Mouse (Mus musculus) E14TG2a.4 (cell line): ENCODE data around the gene Csf3.

Experiments
- H3K27me3 ChIP-seq: 2 replicates; pipeline ENCODE4 v1.6.1; 2014; ENCODE audit warnings: low read length, control low read depth; ENCODE audit not compliant: insufficient read depth
- H3K36me3 ChIP-seq: 2 replicates; pipeline ENCODE4 v1.6.1; 2014; ENCODE audit warnings: low read length, control low read depth; ENCODE audit not compliant: insufficient read depth
- H3K4me1 ChIP-seq: replicated peaks from 2 replicates; pipeline ENCODE4 v1.6.1; 2014; ENCODE audit warnings: low read depth, low read length, control low read depth
- H3K4me3 ChIP-seq: replicated peaks from 2 replicates; pipeline ENCODE4 v1.5.1; 2014; ENCODE audit warnings: mild to moderate bottlenecking, low read length
- H3K9me3 ChIP-seq: 2 replicates; pipeline ENCODE4 v1.6.1; 2014; ENCODE audit warnings: low read length, control low read depth
- CTCF ChIP-seq: conservative IDR thresholded peaks from 2 replicates; pipeline ENCODE4 v1.5.1; 2014; ENCODE audit warnings: low read length
- NANOG ChIP-seq: IDR thresholded peaks from 2 replicates; pipeline ENCODE4 v1.6.1; 2014; ENCODE audit warnings: borderline replicate concordance, low read length, mixed read lengths
- POU5F1 ChIP-seq: IDR thresholded peaks from 2 replicates; pipeline ENCODE4 v1.6.1; 2014; ENCODE audit warnings: low read length, borderline replicate concordance

Gene Csf3

DNA sequence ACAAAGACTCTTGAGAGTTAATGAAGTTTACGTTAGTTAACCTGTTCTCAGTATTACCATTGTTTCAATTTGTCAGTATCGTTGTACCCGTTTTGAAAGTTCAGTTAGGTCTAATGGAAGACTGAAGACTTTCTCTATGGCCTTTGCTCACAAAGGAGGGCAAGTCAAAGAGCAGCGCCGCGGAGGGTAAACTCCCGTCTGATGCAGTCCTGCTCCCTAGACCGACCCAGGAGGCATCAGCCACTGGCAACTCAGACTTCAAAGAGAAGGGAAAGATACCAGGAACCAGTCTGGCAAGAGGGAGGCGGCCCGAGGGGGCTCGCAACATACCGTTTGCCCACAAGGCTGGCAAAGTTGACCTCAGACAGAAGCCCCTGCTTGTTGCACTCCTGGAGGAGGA is 12.6 kb downstream of the Csf3 start:
- Histone ChIP-seq H3K36me3 (peaks cover 95% of the 10 kb centered on the region), H3K4me3 (no peak overlapping the region), H3K9me3 (no peaks in the 10 kb centered on the region), H3K4me1 (peaks cover 86% of the 10 kb centered on the region), H3K27me3 (no peaks in the 10 kb centered on the region)
- no peak for TF ChIP-seq CTCF
- no peak for TF ChIP-seq NANOG
- TF ChIP-seq POU5F1, result no peak

- Histone ChIP-seq H3K4me3 (no peak overlapping the region), H3K4me1 (peaks cover 83% of the 10 kb centered on the region), H3K36me3 (peaks cover 79% of the 10 kb centered on the region), H3K9me3 (no peaks in the 10 kb centered on the region), H3K27me3 (no peaks in the 10 kb centered on the region)
- TF ChIP-seq POU5F1 (no peak), CTCF (no peak), NANOG (no peak)
Measured at GRCm38 (mm10) chr11:98715946-98716345, 14.9 kb downstream of the Csf3 start.

DNA sequence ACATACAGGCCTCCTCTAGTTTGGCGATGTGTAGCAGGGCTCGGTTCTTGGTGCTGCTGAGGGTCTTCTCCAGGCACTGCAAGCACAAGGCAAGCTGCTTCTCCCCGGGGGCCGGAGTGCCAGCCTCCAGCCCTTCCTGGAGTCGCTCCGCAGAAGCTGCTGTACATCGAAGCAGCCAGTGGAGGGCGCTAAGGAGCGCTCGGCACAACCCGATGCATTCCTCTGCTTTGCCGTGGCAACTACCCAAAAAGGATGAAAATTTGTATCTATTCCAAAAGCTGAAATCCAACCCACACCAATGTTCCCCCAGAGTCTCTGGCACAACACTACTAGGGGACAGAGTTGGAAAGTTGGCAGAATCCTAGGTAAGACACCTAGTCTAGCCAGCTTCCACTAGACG is 16.8 kb downstream of the Csf3 start:
- Histone ChIP-seq H3K9me3 (no peaks in the 10 kb centered on the region), H3K4me3 (no peak overlapping the region), H3K27me3 (no peaks in the 10 kb centered on the region), H3K4me1 (peaks cover 82% of the 10 kb centered on the region), H3K36me3 (peaks cover 77% of the 10 kb centered on the region)
- TF ChIP-seq NANOG (no peak), CTCF (peak; percentile 85)

- peaks cover 62% of the 10 kb centered on the region for H3K4me1 ChIP-seq
- H3K36me3 ChIP-seq, result peaks cover 70% of the 10 kb centered on the region
- H3K27me3 ChIP-seq, result no peaks in the 10 kb centered on the region
- no peak for TF ChIP-seq NANOG
- TF ChIP-seq CTCF, result no peak
- no peak for TF ChIP-seq POU5F1
- H3K9me3 ChIP-seq, result no peaks in the 10 kb centered on the region
- H3K4me3 ChIP-seq, result no peak overlapping the region
Measured at GRCm38 (mm10) chr11:98720756-98721155, 19.7 kb downstream of the Csf3 start.

GRCm38 (mm10) chr11:98721458-98722226 is 20.6 kb downstream of the Csf3 start:
- Histone ChIP-seq H3K27me3 (no peaks in the 10 kb centered on the region), H3K4me1 (peaks cover 58% of the 10 kb centered on the region), H3K9me3 (no peaks in the 10 kb centered on the region), H3K4me3 (no peak overlapping the region), H3K36me3 (peaks cover 70% of the 10 kb centered on the region)
- TF ChIP-seq NANOG, result no peak
- no peak for TF ChIP-seq POU5F1
- peak; percentile 21; the same call in 1 of the 2 replicates for TF ChIP-seq CTCF

DNA sequence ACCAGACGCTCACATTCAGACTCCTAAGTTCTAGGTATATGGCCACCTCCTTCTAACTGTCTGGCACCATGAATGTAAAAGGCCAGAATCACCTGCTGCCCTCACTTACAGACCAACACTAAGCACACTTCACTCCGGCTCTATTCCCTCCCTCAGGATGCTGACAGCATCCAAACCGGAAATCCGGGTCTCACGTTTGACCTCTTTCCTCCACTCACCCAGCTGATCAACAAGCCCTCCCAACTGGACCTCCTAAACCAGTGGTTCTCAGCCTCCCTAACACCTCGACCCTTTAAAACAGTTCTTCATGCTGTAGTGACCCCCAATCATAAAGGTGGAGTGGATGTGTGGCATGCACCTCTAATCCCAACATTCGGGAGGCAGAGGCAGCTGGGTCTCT is 22.0 kb downstream of the Csf3 start:
- Histone ChIP-seq H3K4me1 (peaks cover 57% of the 10 kb centered on the region), H3K27me3 (no peaks in the 10 kb centered on the region), H3K4me3 (no peak overlapping the region), H3K36me3 (peaks cover 70% of the 10 kb centered on the region), H3K9me3 (no peaks in the 10 kb centered on the region)
- TF ChIP-seq NANOG (no peak), POU5F1 (no peak), CTCF (no peak)

DNA sequence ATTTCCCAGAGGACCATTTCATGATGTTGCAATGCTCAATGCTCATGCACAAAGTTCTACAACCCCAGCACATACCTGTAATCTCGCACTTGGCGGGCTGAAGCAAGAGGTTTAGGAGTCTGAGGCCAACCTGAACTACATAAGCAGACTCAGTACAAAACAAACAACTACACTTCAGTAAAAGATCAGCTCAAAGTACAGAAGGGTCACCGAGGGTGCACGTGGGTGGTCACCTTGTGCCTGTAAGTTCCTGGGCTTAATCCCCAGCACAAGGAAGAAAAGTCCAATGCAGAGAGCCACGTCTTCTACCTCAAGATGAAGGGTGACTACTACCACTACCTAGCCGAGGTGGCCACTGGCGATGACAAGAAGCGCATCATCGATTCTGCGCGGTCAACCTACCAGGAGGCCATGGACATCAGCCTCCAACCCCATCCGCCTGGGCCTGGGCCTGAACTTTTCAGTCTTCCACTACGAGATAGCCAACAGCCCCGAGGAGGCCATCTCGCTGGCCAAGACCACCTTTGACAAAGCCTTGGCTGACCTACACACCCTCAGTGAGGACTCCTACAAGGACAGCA is 25.0 kb downstream of the Csf3 start:
- TF ChIP-seq CTCF, result no peak
- no peak for TF ChIP-seq NANOG
- no peak for TF ChIP-seq POU5F1
- H3K36me3 ChIP-seq, result peaks cover 59% of the 10 kb centered on the region
- H3K9me3 ChIP-seq, result no peaks in the 10 kb centered on the region
- 0 out of 2 replicates have a peak, but pooled peaks cover 3% of the 10 kb centered on the region for H3K27me3 ChIP-seq
- no peak overlapping the region for H3K4me3 ChIP-seq
- peaks cover 39% of the 10 kb centered on the region for H3K4me1 ChIP-seq

- Histone ChIP-seq H3K4me3 (peak within 1 kb of the TSS; percentile 92), H3K36me3 (peaks cover 33% of the 10 kb centered on the region), H3K27me3 (peaks cover 14% of the 10 kb centered on the region; the same call in 1 of the 2 replicates), H3K9me3 (peaks cover 2% of the 10 kb centered on the region), H3K4me1 (peaks cover 24% of the 10 kb centered on the region)
- TF ChIP-seq CTCF (no peak), POU5F1 (no peak), NANOG (no peak)
Measured at GRCm38 (mm10) chr11:98729119-98729588, 28.1 kb downstream of the Csf3 start, which contains the start of gene Med24. TSS of gene Med24 (minus strand) at chr11:98729435.

GRCm38 (mm10) chr11:98730727-98731126 is 29.7 kb downstream of the Csf3 start:
- H3K4me1 ChIP-seq, result peaks cover 31% of the 10 kb centered on the region
- H3K27me3 ChIP-seq, result peaks cover 14% of the 10 kb centered on the region; the same call in 1 of the 2 replicates
- H3K4me3 ChIP-seq, result no peak overlapping the region
- no peak for TF ChIP-seq CTCF
- no peak for TF ChIP-seq POU5F1
- no peak for TF ChIP-seq NANOG
- H3K9me3 ChIP-seq, result peaks cover 7% of the 10 kb centered on the region
- peaks cover 23% of the 10 kb centered on the region for H3K36me3 ChIP-seq
